Mouse (Mus musculus) layer of hippocampus, adult 6 months (tissue): ENCODE data around the gene Olfr1445. TPM values are rescaled to one million over a fixed set of nuclear protein-coding genes. Genes with fewer than 3 reads are reported as not detected.

Experiments used
- long read RNA-seq, 2 experiments: library from polyadenylated mRNA; unstranded; transcript quantifications; one replicate each; pipeline ENCODE4 v2.0.0; 2019 to 2020
- polyA plus RNA-seq: library from polyadenylated mRNA; unstranded; fragments of <200 nt; fragmentation: Nextera tagmentation; gene quantifications from 2 replicates; pipeline ENCODE4 v1.2.3, GENCODE M21; 2021

Gene Olfr1445
- not detected in 2 replicates for polyA plus RNA-seq
- long read RNA-seq, experiment 1: 0 reads
- long read RNA-seq, experiment 2: 0 reads

DNA sequence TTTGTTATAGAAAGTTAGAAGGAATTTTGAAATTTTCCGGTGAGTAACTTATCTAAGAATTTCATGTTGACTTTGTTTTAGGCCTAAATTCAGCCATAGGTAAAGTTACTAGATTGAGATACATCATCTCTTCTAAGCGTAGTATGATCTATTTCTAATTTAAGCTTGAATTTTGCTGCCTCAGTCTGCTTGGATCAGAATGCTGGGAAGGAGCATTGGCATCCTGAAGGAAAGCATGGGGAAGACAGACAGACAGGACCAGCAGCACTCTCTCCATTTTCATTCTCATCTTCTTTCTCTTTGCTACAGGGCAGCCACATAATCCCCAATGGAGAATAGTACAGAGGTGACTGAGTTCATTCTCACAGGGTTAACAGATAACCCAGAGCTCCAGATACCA lies at the start of gene Olfr1445:
Olfr1445 (plus strand) TSS at position 301 of the 400 bp plus-strand sequence.

DNA sequence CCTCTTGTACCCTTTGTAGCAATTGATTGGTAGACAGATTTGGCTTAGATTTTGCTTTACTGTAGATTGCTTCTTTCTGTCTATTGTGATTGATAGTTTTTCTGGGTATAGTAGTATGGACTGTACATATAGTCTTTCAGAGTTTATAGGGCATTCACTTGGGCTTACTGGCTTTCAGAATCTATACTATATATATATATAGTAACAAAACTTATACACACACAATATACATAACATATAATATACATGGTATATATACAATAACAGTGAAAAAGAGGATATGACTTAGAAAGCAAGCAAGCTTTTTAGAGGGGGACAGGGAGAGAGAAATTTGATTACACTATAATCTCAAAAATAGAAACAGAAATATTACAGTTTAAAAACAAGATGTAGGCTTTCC lies 37.3 kb upstream of the Olfr1445 start, which contains the start of gene Gm5244:
Gm5244 (plus strand) TSS at position 301 of the 400 bp plus-strand sequence.

DNA sequence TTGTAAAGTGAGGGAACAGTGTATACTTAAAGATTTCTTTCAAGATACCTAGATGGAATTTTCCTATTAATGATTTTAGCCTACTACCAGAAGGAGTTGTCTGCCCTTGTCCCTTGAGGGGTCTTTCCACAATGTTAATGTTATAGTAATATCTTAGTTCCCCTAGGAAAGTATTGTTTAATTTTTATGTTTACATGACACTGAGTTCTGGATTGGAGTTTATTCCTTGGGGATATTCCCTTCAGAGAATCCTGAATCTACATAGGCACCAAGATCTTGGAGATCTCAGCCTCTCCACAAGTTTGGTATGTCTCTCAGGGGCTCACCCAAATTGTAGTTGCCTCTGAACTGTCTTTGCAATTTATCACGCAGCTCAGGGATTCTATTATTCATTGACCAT lies 26.7 kb upstream of the Olfr1445 start, which contains the start of gene Olfr1444:
Olfr1444 (plus strand) TSS at position 301 of the 400 bp plus-strand sequence.

DNA sequence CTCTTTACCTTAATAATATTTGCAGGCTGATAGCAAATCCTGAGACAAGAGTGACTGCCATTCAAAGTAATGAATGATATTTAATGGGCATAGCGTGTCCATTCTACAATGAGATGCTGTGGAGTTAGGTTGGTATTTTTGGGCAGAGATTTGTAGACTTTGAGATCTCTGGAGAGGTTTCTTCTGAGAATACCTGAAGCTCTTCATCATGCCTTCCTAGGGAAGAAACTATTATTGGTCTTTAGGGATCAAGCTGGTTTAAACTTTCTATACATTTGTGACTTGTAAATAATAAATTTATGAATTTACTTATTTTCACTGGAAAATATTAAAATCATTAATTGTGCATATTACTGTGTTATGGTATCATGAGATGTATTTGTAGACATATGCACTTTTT lies 9.8 kb downstream of the Olfr1445 start, which contains the start of gene Olfr1446:
Olfr1446 (minus strand) TSS at position 101 of the 400 bp plus-strand sequence.

DNA sequence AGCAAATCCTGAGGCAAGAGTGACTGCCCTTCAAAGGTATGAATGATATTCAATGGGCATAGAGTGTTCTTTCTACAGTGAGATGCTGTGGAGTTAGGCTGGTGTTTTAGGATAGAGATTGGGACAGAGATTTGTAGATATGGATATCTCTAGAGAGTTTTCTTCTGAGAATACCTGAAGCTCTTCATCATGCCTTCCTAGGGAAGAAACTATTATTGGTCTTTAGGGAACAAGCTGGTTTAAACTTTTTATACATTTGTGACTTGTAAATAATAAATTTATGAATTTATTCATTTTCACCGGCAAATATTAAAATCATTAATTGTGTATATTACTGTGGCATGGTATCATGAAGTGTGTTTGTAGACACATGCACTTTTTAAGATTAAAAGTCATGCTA lies 20.0 kb downstream of the Olfr1445 start, which contains the start of gene Olfr1447:
Olfr1447 (minus strand) TSS at position 101 of the 400 bp plus-strand sequence.

DNA sequence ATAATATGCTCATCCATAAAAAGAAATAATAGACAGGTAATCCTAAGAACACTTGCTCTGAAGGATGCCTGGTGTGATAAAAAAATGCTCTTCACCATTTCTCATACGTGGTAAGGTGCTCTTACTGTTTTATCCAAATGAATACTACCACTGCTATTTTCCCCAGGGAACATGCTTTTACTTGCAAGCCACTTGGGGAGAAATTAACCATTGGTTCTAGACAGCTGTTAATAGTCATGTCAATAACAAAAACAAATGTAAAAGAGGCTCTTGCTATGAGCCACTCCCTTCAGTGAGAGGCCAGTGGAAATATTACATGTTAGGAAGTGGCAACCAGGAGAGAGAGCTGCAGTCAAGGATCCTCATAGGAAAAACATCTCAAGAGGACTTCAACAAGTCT lies 40.7 kb downstream of the Olfr1445 start, which contains the start of gene Olfr1448:
Olfr1448 (minus strand) TSS at position 101 of the 400 bp plus-strand sequence.

DNA sequence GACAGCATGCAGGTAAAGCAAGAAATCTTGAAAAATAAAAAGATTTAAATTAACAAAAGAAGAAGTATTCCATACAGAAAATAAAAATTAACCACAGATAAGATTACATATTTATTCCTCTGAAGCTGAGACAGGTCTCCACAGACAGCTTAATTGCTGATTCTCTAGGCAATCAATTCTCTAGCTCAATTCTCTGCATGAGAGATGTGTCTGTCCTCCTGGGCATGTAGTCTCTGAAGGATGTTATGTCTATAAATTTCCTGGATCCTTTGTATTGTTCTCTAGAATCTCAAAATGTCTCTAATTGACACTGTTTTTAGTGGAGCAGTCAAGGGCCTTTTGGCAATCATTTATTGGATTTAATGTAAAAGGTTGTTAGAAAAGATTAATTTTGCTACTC lies 46.9 kb downstream of the Olfr1445 start, which contains the start of gene Olfr1449:
Olfr1449 (plus strand) TSS at position 301 of the 400 bp plus-strand sequence.

Other genes with a start within 250 kb of the Olfr1445 start
- not detected in 2 replicates for gene Olfr1442, start 213.4 kb upstream of the Olfr1445 start, polyA plus RNA-seq
- not detected in 2 replicates for gene Olfr1443, start 205.7 kb upstream of the Olfr1445 start, polyA plus RNA-seq
- gene Keg1, start 188.1 kb upstream of the Olfr1445 start, polyA plus RNA-seq: not detected in 2 replicates
- gene Cntf, start 118.2 kb upstream of the Olfr1445 start, polyA plus RNA-seq: 2.7 and 2.9 TPM in 2 replicates
- gene Zfp91, start 87.7 kb upstream of the Olfr1445 start, polyA plus RNA-seq: 5.2 and 5.3 TPM in 2 replicates
- gene Lpxn, start 87.7 kb upstream of the Olfr1445 start, polyA plus RNA-seq: 2.1 and 2.2 TPM in 2 replicates
- not detected in 2 replicates for gene Gm5244, start 37.2 kb upstream of the Olfr1445 start, polyA plus RNA-seq
- not detected in 2 replicates for gene Olfr1444, start 26.6 kb upstream of the Olfr1445 start, polyA plus RNA-seq
- gene Olfr1446, start 9.7 kb downstream of the Olfr1445 start, polyA plus RNA-seq: not detected in 2 replicates
- not detected in 2 replicates for gene Olfr1447, start 19.9 kb downstream of the Olfr1445 start, polyA plus RNA-seq
- gene Olfr1448, start 40.6 kb downstream of the Olfr1445 start, polyA plus RNA-seq: not detected in 2 replicates
- gene Olfr1449, start 47.0 kb downstream of the Olfr1445 start, polyA plus RNA-seq: not detected in 2 replicates
- not detected in 2 replicates for gene Olfr1450, start 66.4 kb downstream of the Olfr1445 start, polyA plus RNA-seq
- not detected in 2 replicates for gene Olfr1451, start 111.2 kb downstream of the Olfr1445 start, polyA plus RNA-seq
- not detected in 2 replicates for gene Olfr1453, start 144.5 kb downstream of the Olfr1445 start, polyA plus RNA-seq
- gene Olfr1454, start 176.8 kb downstream of the Olfr1445 start, polyA plus RNA-seq: not detected in 2 replicates
- not detected in 2 replicates for gene Olfr1457, start 214.0 kb downstream of the Olfr1445 start, polyA plus RNA-seq
- not detected in 2 replicates for gene Olfr1458, start 222.9 kb downstream of the Olfr1445 start, polyA plus RNA-seq